Comparison of ENCODE assay signal across 11 mouse cellular contexts in the genomic region with DNA sequence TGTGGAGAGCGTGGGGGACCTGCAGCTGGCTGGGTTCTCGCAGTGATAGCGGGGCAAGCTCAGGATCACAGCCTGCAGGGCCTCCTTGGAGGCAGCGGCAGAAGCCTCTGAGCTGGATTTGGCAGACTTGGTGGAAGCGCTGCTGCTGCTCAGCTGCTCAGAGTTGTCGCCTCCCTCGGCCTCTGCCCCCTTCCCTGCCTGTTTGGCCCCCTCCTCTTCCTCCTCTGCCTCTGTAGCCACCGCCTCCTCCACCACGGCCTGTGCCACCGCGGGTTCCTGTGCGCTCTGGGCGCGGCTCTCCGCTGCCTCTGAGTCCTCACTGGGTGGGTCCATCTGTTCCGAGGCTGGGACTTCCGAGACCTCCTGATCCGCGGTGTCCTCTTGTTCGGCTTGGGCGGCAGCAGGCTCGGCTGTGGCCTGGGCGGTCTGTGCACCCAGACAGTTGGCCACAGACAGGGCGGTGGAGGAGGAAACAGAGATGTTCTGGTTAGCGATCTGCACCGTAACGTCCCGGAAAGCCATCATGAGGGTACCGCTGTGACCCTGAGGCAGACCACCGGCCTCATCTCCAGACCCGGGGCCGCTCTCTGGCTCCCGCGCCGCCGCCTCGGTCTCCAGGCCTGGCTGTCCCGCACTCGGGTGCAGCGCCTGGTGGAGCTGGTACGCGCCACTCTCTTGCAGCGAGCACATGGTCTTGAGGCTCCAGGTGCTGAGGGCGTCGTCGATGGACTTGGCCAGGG.
DNase-seq lines count a peak whose midpoint lies in the region; ATAC-seq and TF ChIP-seq lines count a peak whose summit lies in the region.
"Had no signal": no experiment of that assay in that cellular context is flagged by ENCODE, and none has a peak within 500 bp of the region (broad histone marks: within the 10 kb centered on the region; RNA-seq: fewer than 3 reads in every experiment).

No protein-coding gene starts in this region.

- peaks cover 24% of the 10 kb centered on the region for H3K27me3 ChIP-seq in kidney, postnatal 0 days (ENCODE audit: insufficient read depth, low read length)
- H3K27me3 ChIP-seq in hindbrain, embryonic 10.5 days (ENCODE audit: insufficient read depth, poor library complexity, severe bottlenecking): peaks cover 63% of the 10 kb centered on the region
- no peaks in the 10 kb centered on the region; the same call in 1 of the 2 replicates for H3K27me3 ChIP-seq in midbrain, postnatal 0 days (ENCODE audit: insufficient read depth, low read length)

- peak; percentile 43; the same call in 1 of the 2 replicates for ATAC-seq in kidney, postnatal 0 days (replicated peaks; ENCODE audit: low FRiP score, low read depth)
- ATAC-seq in midbrain, postnatal 0 days (ENCODE audit: low FRiP score): no peak

- WGBS in kidney, postnatal 0 days: 2% methylated on average over 46 of the region's 46 CpGs
- 2% methylated on average over 46 of the region's 46 CpGs for WGBS in hindbrain, embryonic 10.5 days
- WGBS in midbrain, postnatal 0 days: 17% methylated on average over 46 of the region's 46 CpGs

- no peaks in the 10 kb centered on the region for H3K9me3 ChIP-seq in kidney, postnatal 0 days (replicated peaks; ENCODE audit: low read length)
- no peaks in the 10 kb centered on the region for H3K9me3 ChIP-seq in hindbrain, embryonic 10.5 days
- H3K9me3 ChIP-seq in midbrain, postnatal 0 days (ENCODE audit: low read length): no peaks in the 10 kb centered on the region

- DNase-seq in kidney, postnatal 0 days (ENCODE audit: low spot score): no peak
- DNase-seq in kidney, adult 18-20 months: no peak
- DNase-seq in embryo, embryonic 9.5 days (ENCODE audit: extremely low spot score): peak; percentile 49
- peak; percentile 57 for DNase-seq in hindbrain, embryonic 10.5 days (ENCODE audit: low spot score)
- DNase-seq in midbrain, postnatal 0 days (ENCODE audit: low spot score): no peak
- no peak for DNase-seq in left cerebral cortex, postnatal 25 days (ENCODE audit: low spot score in 2 of 2)
- no peak for DNase-seq in frontal cortex, adult 2 months (ENCODE audit: extremely low spot score in 1 of 2, low spot score in 1 of 2)
- no peak for DNase-seq in right cerebral cortex, postnatal 10 days (ENCODE audit: low spot score in 2 of 2)
- DNase-seq: right cerebral cortex, postnatal 14 days had no signal

- no peak overlapping the region for H3K27ac ChIP-seq in kidney, postnatal 0 days
- peak overlapping the region; percentile 69; the same call in 1 of the 2 replicates for H3K27ac ChIP-seq in hindbrain, embryonic 10.5 days
- no peak overlapping the region for H3K27ac ChIP-seq in midbrain, postnatal 0 days (ENCODE audit: low read depth, low read length)
- H3K27ac ChIP-seq: left cerebral cortex, adult 2 months had no signal

- no peak for TF ChIP-seq CTCF in kidney, postnatal 0 days (IDR thresholded peaks at IDR 0.05; ENCODE audit: low read depth)
- no peak for TF ChIP-seq CTCF in midbrain, postnatal 0 days (IDR thresholded peaks at IDR 0.05)

- peak overlapping the region; percentile 40 for H3K4me2 ChIP-seq in kidney, postnatal 0 days (ENCODE audit: low read length)
- H3K4me2 ChIP-seq in midbrain, postnatal 0 days (ENCODE audit: low read depth, low read length, poor library complexity, severe bottlenecking): peak overlapping the region; percentile 23; the same call in 1 of the 2 replicates

- H3K4me3 ChIP-seq in kidney, postnatal 0 days (replicated peaks; ENCODE audit: low read depth, low read length): peak overlapping the region; percentile 13
- H3K4me3 ChIP-seq in hindbrain, embryonic 10.5 days: peak overlapping the region; percentile 51
- H3K4me3 ChIP-seq in midbrain, postnatal 0 days (ENCODE audit: low read depth, low read length): no peak overlapping the region
- H3K4me3 ChIP-seq: left cerebral cortex, adult 2 months had no signal

- intact Hi-C loops in left cerebral cortex, postnatal 25 days (cut with DNase I): no loop called here

- no peaks in the 10 kb centered on the region for H3K4me1 ChIP-seq in kidney, postnatal 0 days (replicated peaks; ENCODE audit: insufficient read depth, low read length)
- H3K4me1 ChIP-seq in hindbrain, embryonic 10.5 days (replicated peaks): peaks cover 29% of the 10 kb centered on the region
- no peaks in the 10 kb centered on the region for H3K4me1 ChIP-seq in midbrain, postnatal 0 days (ENCODE audit: insufficient read depth, low read length)

- no peaks in the 10 kb centered on the region for H3K36me3 ChIP-seq in kidney, postnatal 0 days (ENCODE audit: insufficient read depth, low read length)
- H3K36me3 ChIP-seq in hindbrain, embryonic 10.5 days: no peaks in the 10 kb centered on the region
- H3K36me3 ChIP-seq in midbrain, postnatal 0 days (ENCODE audit: insufficient read depth, low read length): peaks cover 4% of the 10 kb centered on the region; the same call in 1 of the 2 replicates
- H3K36me3 ChIP-seq: G1E had no signal

- no peak overlapping the region for H3K9ac ChIP-seq in kidney, postnatal 0 days (ENCODE audit: low read depth, low read length)
- H3K9ac ChIP-seq in midbrain, postnatal 0 days (replicated peaks; ENCODE audit: low read length, poor library complexity, severe bottlenecking): no peak overlapping the region

Comparison
In these comparisons a context has a peak if more than half of its experiments do, and no peak if none do; other contexts are left out.
1. DNase-seq: peak in embryo, embryonic 9.5 days (single experiment) and hindbrain, embryonic 10.5 days (single experiment); none in kidney, postnatal 0 days (single experiment), kidney, adult 18-20 months (single experiment), midbrain, postnatal 0 days (single experiment), left cerebral cortex, postnatal 25 days (0 of 2), frontal cortex, adult 2 months (0 of 2) and right cerebral cortex, postnatal 10 days (0 of 2).